ENCODE assay signal across 10 mouse cellular contexts in the genomic region with DNA sequence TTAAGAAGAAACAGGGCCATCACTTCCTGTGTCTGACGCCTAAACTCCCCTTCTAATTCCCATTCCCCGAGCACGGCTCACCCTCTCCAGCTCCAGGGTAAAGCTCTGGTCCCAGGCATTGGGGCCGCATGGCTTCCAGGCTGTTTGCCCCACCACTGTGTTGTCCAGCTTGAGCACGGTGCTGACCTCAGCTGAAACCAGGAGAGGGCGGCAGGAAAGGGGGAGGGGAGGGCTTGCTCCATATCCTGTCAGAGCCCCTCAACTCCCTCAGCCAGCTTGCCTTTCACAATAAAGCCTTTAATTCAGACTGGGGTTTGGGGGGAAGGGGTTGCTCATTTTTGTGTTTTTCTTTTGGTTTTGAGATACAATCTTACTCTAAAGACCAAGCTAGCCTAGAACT. TPM values are rescaled to one million over a fixed set of nuclear protein-coding genes. Genes with fewer than 3 reads are reported as not detected.
DNase-seq lines count a peak whose midpoint lies in the region; ATAC-seq lines count a peak whose summit lies in the region.
"Had no signal": no experiment of that assay in that cellular context is flagged by ENCODE, and none has a peak within 500 bp of the region (broad histone marks: within the 10 kb centered on the region; RNA-seq: fewer than 3 reads in every experiment).

No protein-coding gene starts in this region.

- peaks cover 15% of the 10 kb centered on the region; the same call in 1 of the 2 replicates for H3K4me1 ChIP-seq in kidney, embryonic 14.5 days (ENCODE audit: control insufficient read depth, insufficient read depth, low read length)
- H3K4me1 ChIP-seq in embryonic facial prominence, embryonic 12.5 days, result peaks cover 17% of the 10 kb centered on the region
- peaks cover 5% of the 10 kb centered on the region; the same call in 1 of the 2 replicates for H3K4me1 ChIP-seq in liver, embryonic 12.5 days
- H3K4me1 ChIP-seq: neural tube, embryonic 12.5 days had no signal

- H3K9me3 ChIP-seq in kidney, embryonic 14.5 days (ENCODE audit: control insufficient read depth, low read length), result no peaks in the 10 kb centered on the region
- H3K9me3 ChIP-seq in embryonic facial prominence, embryonic 12.5 days, result no peaks in the 10 kb centered on the region
- H3K9me3 ChIP-seq in liver, embryonic 12.5 days (replicated peaks), result no peaks in the 10 kb centered on the region
- H3K9me3 ChIP-seq: neural tube, embryonic 12.5 days had no signal

- H3K27me3 ChIP-seq in kidney, embryonic 14.5 days (ENCODE audit: control insufficient read depth, insufficient read depth, low read length), result no peaks in the 10 kb centered on the region
- H3K27me3 ChIP-seq in embryonic facial prominence, embryonic 12.5 days, result no peaks in the 10 kb centered on the region
- H3K27me3 ChIP-seq in liver, embryonic 12.5 days (replicated peaks), result no peaks in the 10 kb centered on the region
- H3K27me3 ChIP-seq: neural tube, embryonic 12.5 days had no signal

- peaks cover 77% of the 10 kb centered on the region for H3K36me3 ChIP-seq in kidney, embryonic 14.5 days (ENCODE audit: control insufficient read depth, insufficient read depth, low read length)
- peaks cover 78% of the 10 kb centered on the region for H3K36me3 ChIP-seq in embryonic facial prominence, embryonic 12.5 days
- H3K36me3 ChIP-seq in liver, embryonic 12.5 days, result peaks cover 88% of the 10 kb centered on the region

- ATAC-seq in kidney, embryonic 14.5 days (ENCODE audit: low FRiP score, low TSS enrichment), result peak; percentile 74
- peak; percentile 58; the same call in 1 of the 2 replicates for ATAC-seq in embryonic facial prominence, embryonic 12.5 days (ENCODE audit: insufficient number of reproducible peaks, insufficient read depth, low FRiP score, low TSS enrichment)
- no peak for ATAC-seq in liver, embryonic 12.5 days

- no peak overlapping the region for H3K4me2 ChIP-seq in kidney, embryonic 14.5 days (replicated peaks; ENCODE audit: low read depth, low read length)
- peak overlapping the region; percentile 19; the same call in 1 of the 2 replicates for H3K4me2 ChIP-seq in embryonic facial prominence, embryonic 12.5 days (replicated peaks)
- H3K4me2 ChIP-seq in liver, embryonic 12.5 days, result no peak overlapping the region
- H3K4me2 ChIP-seq: neural tube, embryonic 12.5 days had no signal

- no peak for DNase-seq in kidney, adult 11 months
- peak; percentile 67 for DNase-seq in embryo, embryonic 10.5 days (ENCODE audit: low spot score)
- DNase-seq in cerebellum, postnatal 10 days, result no peak
- DNase-seq in gastrocnemius, postnatal 4 days (ENCODE audit: low spot score in 2 of 2), result no peak
- DNase-seq: adrenal gland, adult 8-10 months; cerebellum, postnatal 14 days had no signal

- WGBS in kidney, embryonic 14.5 days, result 10% methylated on average over 6 of the region's 6 CpGs
- 10% methylated on average over 6 of the region's 6 CpGs for WGBS in embryonic facial prominence, embryonic 12.5 days
- WGBS in liver, embryonic 12.5 days (ENCODE audit: insufficient replicate concordance), result 40% methylated on average over 6 of the region's 6 CpGs

- H3K4me3 ChIP-seq in kidney, embryonic 14.5 days (ENCODE audit: low read length), result no peak overlapping the region
- 0 out of 2 replicates have a peak overlapping the region, but pooled peaks have one; percentile 0 for H3K4me3 ChIP-seq in embryonic facial prominence, embryonic 12.5 days
- H3K4me3 ChIP-seq in liver, embryonic 12.5 days, result no peak overlapping the region
- H3K4me3 ChIP-seq: neural tube, embryonic 12.5 days had no signal

- H3K9ac ChIP-seq in kidney, embryonic 14.5 days (ENCODE audit: low read depth, low read length), result peak overlapping the region; percentile 28; the same call in 1 of the 2 replicates
- no peak overlapping the region for H3K9ac ChIP-seq in embryonic facial prominence, embryonic 12.5 days
- H3K9ac ChIP-seq in liver, embryonic 12.5 days, result no peak overlapping the region
- H3K9ac ChIP-seq: neural tube, embryonic 12.5 days had no signal

- peak overlapping the region; percentile 48; the same call in 1 of the 2 replicates for H3K27ac ChIP-seq in kidney, embryonic 14.5 days (ENCODE audit: low read depth, low read length)
- peak overlapping the region; percentile 86 for H3K27ac ChIP-seq in embryonic facial prominence, embryonic 12.5 days
- 0 out of 2 replicates have a peak overlapping the region, but pooled peaks have one; percentile 26 for H3K27ac ChIP-seq in liver, embryonic 12.5 days
- H3K27ac ChIP-seq: neural tube, embryonic 12.5 days had no signal

RNA-seq across cellular contexts. Expression of gene Ptger1, which starts 14.6 kb away (rescaled TPM):
- 0.97 and 1.3 TPM in 2 replicates for polyA plus RNA-seq in kidney, embryonic 14.5 days (2014; fragmentation: Nextera tagmentation; extraction: Ambion mirVana)
- 0.87 and 1.1 TPM in 2 replicates for polyA plus RNA-seq in embryonic facial prominence, embryonic 12.5 days (2016; fragmentation: Nextera tagmentation; extraction: Ambion mirVana)
- 0.25 and 0.41 TPM in 2 replicates for polyA plus RNA-seq in liver, embryonic 12.5 days (2016; fragmentation: Nextera tagmentation; extraction: Ambion mirVana)
- total RNA-seq in gastrocnemius, postnatal 4 days (2021), result under 1 TPM; 0.49 to 0.98 TPM

RNA-seq across cellular contexts. Expression of gene Pkn1, which starts 17.9 kb away (rescaled TPM):
- polyA plus RNA-seq in kidney, embryonic 14.5 days (2014; fragmentation: Nextera tagmentation; extraction: Ambion mirVana), result 23.8 and 36.1 TPM in 2 replicates
- polyA plus RNA-seq in embryonic facial prominence, embryonic 12.5 days (2016; fragmentation: Nextera tagmentation; extraction: Ambion mirVana), result 35.1 and 36.1 TPM in 2 replicates
- 17.5 and 19.5 TPM in 2 replicates for polyA plus RNA-seq in liver, embryonic 12.5 days (2016; fragmentation: Nextera tagmentation; extraction: Ambion mirVana)
- total RNA-seq in gastrocnemius, postnatal 4 days (2021), result 10 to 100 TPM; 56.6 to 60.0 TPM

RNA-seq across cellular contexts. Expression of gene Gipc1, which starts 28.6 kb away (rescaled TPM):
- 168 and 210 TPM in 2 replicates for polyA plus RNA-seq in kidney, embryonic 14.5 days (2014; fragmentation: Nextera tagmentation; extraction: Ambion mirVana)
- 207 and 212 TPM in 2 replicates for polyA plus RNA-seq in embryonic facial prominence, embryonic 12.5 days (2016; fragmentation: Nextera tagmentation; extraction: Ambion mirVana)
- 80.0 and 80.4 TPM in 2 replicates for polyA plus RNA-seq in liver, embryonic 12.5 days (2016; fragmentation: Nextera tagmentation; extraction: Ambion mirVana)
- total RNA-seq in gastrocnemius, postnatal 4 days (2021), result 10 to 100 TPM; 42.5 to 51.7 TPM

RNA-seq across cellular contexts. Expression of gene Ddx39, which starts 33.9 kb away (rescaled TPM):
- 193 and 194 TPM in 2 replicates for polyA plus RNA-seq in kidney, embryonic 14.5 days (2014; fragmentation: Nextera tagmentation; extraction: Ambion mirVana)
- 147 and 152 TPM in 2 replicates for polyA plus RNA-seq in embryonic facial prominence, embryonic 12.5 days (2016; fragmentation: Nextera tagmentation; extraction: Ambion mirVana)
- polyA plus RNA-seq in liver, embryonic 12.5 days (2016; fragmentation: Nextera tagmentation; extraction: Ambion mirVana), result 270 and 299 TPM in 2 replicates
- total RNA-seq in gastrocnemius, postnatal 4 days (2021), result 10 to 100 TPM; 26.1 to 27.5 TPM

Comparison
In these comparisons a context has a peak if more than half of its experiments do, and no peak if none do; other contexts are left out.
1. H3K27ac ChIP-seq: peak in every context shown above with its lines; median percentile 86 in embryonic facial prominence, embryonic 12.5 days; 48 in kidney, embryonic 14.5 days; 26 in liver, embryonic 12.5 days.